Mouse (Mus musculus): ENCODE measurements around the gene Igfn1. TPM values are rescaled to one million over a fixed set of nuclear protein-coding genes. Genes with fewer than 3 reads are reported as not detected.

The Igfn1 gene
- polyA plus RNA-seq, 1 experiment from 2014 or later, result not detected

GRCm38 (mm10) chr1:136008159-136008533, 2.0 kb upstream of the Igfn1 start:
- H3K9me3 ChIP-seq (ENCODE audit: low read depth, low read length), result no peaks in the 10 kb centered on the region
- 15% methylated on average over 8 of the region's 8 CpGs for WGBS
- H3K36me3 ChIP-seq (ENCODE audit: insufficient read depth), result no peaks in the 10 kb centered on the region
- H3K27me3 ChIP-seq (ENCODE audit: insufficient read depth, low read length), result peaks cover 11% of the 10 kb centered on the region; the same call in 1 of the 2 replicates
- TF ChIP-seq CTCF (IDR thresholded peaks at IDR 0.05; ENCODE audit: low read depth), result no peak
- no peak for DNase-seq
- no peaks in the 10 kb centered on the region for H3K4me1 ChIP-seq (ENCODE audit: insufficient read depth)
- no peak overlapping the region for H3K27ac ChIP-seq (ENCODE audit: low read depth)
- H3K4me3 ChIP-seq (ENCODE audit: low read depth, low read length), result peak overlapping the region; percentile 43
- peak; percentile 67 for ATAC-seq (ENCODE audit: insufficient read depth)
- no peak overlapping the region for H3K9ac ChIP-seq
- peak overlapping the region; percentile 78 for H3K4me2 ChIP-seq

DNA sequence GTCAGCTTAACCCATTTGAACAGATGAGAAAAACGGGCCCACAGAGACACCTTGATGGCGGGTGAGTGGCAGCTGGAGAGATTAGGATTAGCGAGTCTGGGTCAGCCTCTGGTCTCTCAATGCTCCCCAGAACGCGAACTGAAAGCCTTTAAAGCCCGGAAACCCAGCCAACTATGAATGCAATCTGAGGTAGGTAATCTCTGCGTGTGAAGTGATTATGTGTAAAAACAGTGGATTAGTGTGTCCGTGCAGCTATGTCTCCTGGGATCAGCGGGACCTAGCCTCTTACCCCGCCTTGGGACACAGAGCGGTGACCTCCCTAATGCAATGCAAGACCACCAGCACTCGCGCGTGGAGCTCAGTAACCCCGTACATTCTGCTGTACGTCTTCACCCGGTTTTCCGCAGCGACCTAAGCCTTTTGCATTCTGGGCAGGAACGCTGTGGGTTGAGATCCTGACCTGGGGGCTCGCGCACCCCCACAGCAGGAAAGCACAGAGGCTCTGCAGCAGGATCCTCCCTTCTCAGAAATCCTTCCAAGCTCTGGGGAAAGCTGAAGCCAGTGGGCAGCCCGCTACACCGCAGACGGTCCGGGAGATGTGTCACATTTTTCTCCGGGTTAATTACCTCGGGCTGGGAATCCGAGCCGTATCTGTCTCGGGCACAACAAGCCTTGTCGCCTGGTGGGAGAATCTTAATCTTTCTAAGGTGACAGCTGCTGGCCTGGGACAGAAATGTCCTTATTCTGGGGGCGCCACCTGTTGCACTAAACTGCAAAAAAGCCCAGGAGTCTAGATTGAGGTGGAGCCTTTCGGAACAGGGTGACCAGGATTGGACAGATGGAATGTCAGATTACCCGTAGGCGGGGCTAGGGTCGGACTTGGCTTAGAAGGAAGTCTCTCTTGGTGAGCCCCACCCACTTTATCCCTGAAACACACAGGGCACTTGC, 1.3 kb upstream of the Igfn1 start, which contains the start of gene Tmem9:
TSS of gene Tmem9 (plus strand) at position 940 of the 948 bp plus-strand sequence.
- peak; percentile 85 for DNase-seq
- ATAC-seq (ENCODE audit: insufficient read depth), result peak; percentile 94
- WGBS, result 2% methylated on average over 37 of the region's 37 CpGs
- Histone ChIP-seq H3K4me3 (ENCODE audit: low read depth, low read length) (peak within 1 kb of the TSS; percentile 43), H3K36me3 (ENCODE audit: insufficient read depth) (no peaks in the 10 kb centered on the region), H3K27ac (ENCODE audit: low read depth) (no peak within 1 kb of the TSS), H3K9ac (peak within 1 kb of the TSS; percentile 30; the same call in 1 of the 2 replicates), H3K4me1 (ENCODE audit: insufficient read depth) (no peaks in the 10 kb centered on the region), H3K4me2 (peak within 1 kb of the TSS; percentile 78), H3K9me3 (ENCODE audit: low read depth, low read length) (no peaks in the 10 kb centered on the region), H3K27me3 (ENCODE audit: insufficient read depth, low read length) (peaks cover 11% of the 10 kb centered on the region; the same call in 1 of the 2 replicates)
- no peak for TF ChIP-seq CTCF (IDR thresholded peaks at IDR 0.05; ENCODE audit: low read depth)

GRCm38 (mm10) chr1:136001438-136001837, 4.7 kb downstream of the Igfn1 start:
- Histone ChIP-seq H3K4me1 (ENCODE audit: insufficient read depth) (no peaks in the 10 kb centered on the region), H3K36me3 (ENCODE audit: insufficient read depth) (no peaks in the 10 kb centered on the region), H3K9ac (no peak overlapping the region), H3K27ac (ENCODE audit: low read depth) (no peak overlapping the region), H3K27me3 (ENCODE audit: insufficient read depth, low read length) (no peaks in the 10 kb centered on the region), H3K4me2 (no peak overlapping the region), H3K9me3 (ENCODE audit: low read depth, low read length) (no peaks in the 10 kb centered on the region), H3K4me3 (ENCODE audit: low read depth, low read length) (no peak overlapping the region)
- no peak for DNase-seq
- no peak for TF ChIP-seq CTCF (IDR thresholded peaks at IDR 0.05; ENCODE audit: low read depth)
- WGBS, result 55% methylated on average over 2 of the region's 2 CpGs
- no peak for ATAC-seq (ENCODE audit: insufficient read depth)

GRCm38 (mm10) chr1:135999720-136000287, 6.3 kb downstream of the Igfn1 start:
- H3K4me3 ChIP-seq (ENCODE audit: low read depth, low read length), result no peak overlapping the region
- WGBS, result 46% methylated on average over 8 of the region's 8 CpGs
- H3K36me3 ChIP-seq (ENCODE audit: insufficient read depth), result no peaks in the 10 kb centered on the region
- H3K4me2 ChIP-seq, result no peak overlapping the region
- no peak overlapping the region for H3K27ac ChIP-seq (ENCODE audit: low read depth)
- no peaks in the 10 kb centered on the region for H3K4me1 ChIP-seq (ENCODE audit: insufficient read depth)
- H3K27me3 ChIP-seq (ENCODE audit: insufficient read depth, low read length), result no peaks in the 10 kb centered on the region
- H3K9me3 ChIP-seq (ENCODE audit: low read depth, low read length), result no peaks in the 10 kb centered on the region
- DNase-seq, result no peak
- H3K9ac ChIP-seq, result no peak overlapping the region
- TF ChIP-seq CTCF (IDR thresholded peaks at IDR 0.05; ENCODE audit: low read depth), result no peak
- no peak for ATAC-seq (ENCODE audit: insufficient read depth)

- ATAC-seq (ENCODE audit: insufficient read depth), result no peak
- 41% methylated on average over 7 of the region's 7 CpGs for WGBS
- TF ChIP-seq CTCF (IDR thresholded peaks at IDR 0.05; ENCODE audit: low read depth), result no peak
These were observed 8.6 kb downstream of the Igfn1 start for GRCm38 (mm10) chr1:135997537-135997936.

DNA sequence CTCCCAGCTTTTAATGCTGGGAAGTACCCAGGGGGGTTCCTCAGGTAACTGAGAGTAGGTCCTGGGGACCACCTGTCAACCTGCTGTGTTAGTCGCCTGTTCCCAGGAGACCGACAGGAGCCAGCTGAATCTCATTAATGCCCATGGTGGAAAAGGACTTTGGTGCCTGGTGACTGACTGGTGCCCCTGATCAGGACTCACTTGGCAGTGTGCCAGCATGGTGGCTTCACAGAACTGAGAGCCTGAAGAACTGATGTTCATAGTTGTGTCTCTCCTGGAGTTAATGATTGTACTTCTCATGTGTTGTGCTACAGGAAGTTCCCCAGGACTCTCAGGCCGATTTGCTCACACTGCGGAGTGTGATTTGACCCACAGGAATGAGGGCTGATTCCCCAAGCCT, 12.7 kb downstream of the Igfn1 start:
- DNase-seq (no peak), ATAC-seq (ENCODE audit: insufficient read depth) (no peak)
- no peak overlapping the region for H3K4me2 ChIP-seq
- H3K4me1 ChIP-seq (ENCODE audit: insufficient read depth), result no peaks in the 10 kb centered on the region
- H3K4me3 ChIP-seq (ENCODE audit: low read depth, low read length), result no peak overlapping the region
- no peaks in the 10 kb centered on the region for H3K9me3 ChIP-seq (ENCODE audit: low read depth, low read length)
- no peak overlapping the region for H3K27ac ChIP-seq (ENCODE audit: low read depth)
- no peak for TF ChIP-seq CTCF (IDR thresholded peaks at IDR 0.05; ENCODE audit: low read depth)
- H3K36me3 ChIP-seq (ENCODE audit: insufficient read depth), result no peaks in the 10 kb centered on the region
- 66% methylated on average over 4 of the region's 4 CpGs for WGBS
- no peaks in the 10 kb centered on the region for H3K27me3 ChIP-seq (ENCODE audit: insufficient read depth, low read length)
- H3K9ac ChIP-seq, result no peak overlapping the region

More at GRCm38 (mm10) chr1:135997537-135997936, 8.6 kb downstream of the Igfn1 start:
- Histone ChIP-seq H3K9ac (no peak overlapping the region), H3K4me2 (no peak overlapping the region), H3K9me3 (ENCODE audit: low read depth, low read length) (no peaks in the 10 kb centered on the region), H3K36me3 (ENCODE audit: insufficient read depth) (no peaks in the 10 kb centered on the region), H3K4me3 (ENCODE audit: low read depth, low read length) (no peak overlapping the region), H3K4me1 (ENCODE audit: insufficient read depth) (no peaks in the 10 kb centered on the region), H3K27ac (ENCODE audit: low read depth) (no peak overlapping the region), H3K27me3 (ENCODE audit: insufficient read depth, low read length) (no peaks in the 10 kb centered on the region)
- no peak for DNase-seq

- ATAC-seq (ENCODE audit: insufficient read depth) (no peak), DNase-seq (no peak)
- Histone ChIP-seq H3K4me1 (ENCODE audit: insufficient read depth) (no peaks in the 10 kb centered on the region), H3K4me3 (ENCODE audit: low read depth, low read length) (no peak overlapping the region), H3K27ac (ENCODE audit: low read depth) (no peak overlapping the region), H3K9me3 (ENCODE audit: low read depth, low read length) (no peaks in the 10 kb centered on the region), H3K36me3 (ENCODE audit: insufficient read depth) (no peaks in the 10 kb centered on the region), H3K27me3 (ENCODE audit: insufficient read depth, low read length) (no peaks in the 10 kb centered on the region), H3K9ac (no peak overlapping the region), H3K4me2 (no peak overlapping the region)
- TF ChIP-seq CTCF (IDR thresholded peaks at IDR 0.05; ENCODE audit: low read depth), result no peak
These were observed 16.3 kb downstream of the Igfn1 start for GRCm38 (mm10) chr1:135989876-135990275.
